Mouse (Mus musculus) lung, adult 2 months (tissue): ENCODE measurements at regions not wholly inside any gene's neighbourhood (a gene's known extent, or its start where the extent isn't known, plus 50 kb on each side); places are given as distances from the start of the nearest gene placed in this dataset.

ENCODE experiments used
- DNase-seq: peaks from one replicate; pipeline ENCODE4 v3.0.0; 2022
- H3K4me1 ChIP-seq: fragments of 200-500 bp; 2 replicates; pipeline ENCODE4 v1.6.1; 2011; ENCODE audit warnings: low read length; ENCODE audit not compliant: control insufficient read depth, insufficient read depth
- H3K4me3 ChIP-seq: fragments of 200-500 bp; replicated peaks from 2 replicates; pipeline ENCODE3; 2011; ENCODE audit warnings: low read depth, mild to moderate bottlenecking, control low read depth, low read length; ENCODE audit errors: extremely low read depth
- CTCF ChIP-seq: fragments of 200-500 bp; IDR thresholded peaks from 2 replicates; pipeline ENCODE4 v1.5.1; 2011; ENCODE audit warnings: mild to moderate bottlenecking, low read length, control low read depth; ENCODE audit not compliant: insufficient read depth
- POLR2A ChIP-seq: fragments of 200-500 bp; IDR thresholded peaks from 2 replicates; pipeline ENCODE4 v1.6.1; 2011; ENCODE audit warnings: low read depth, mild to moderate bottlenecking, control low read depth, low read length, borderline replicate concordance; ENCODE audit errors: extremely low read depth
- WGBS: fragments of 180-500 bp; shearing (Covaris S2); methylation state at CpG from one replicate; pipeline ENCODE4 v1.1.7; 2018; 5-methylcytosine and 5-hydroxymethylcytosine counted together

DNA sequence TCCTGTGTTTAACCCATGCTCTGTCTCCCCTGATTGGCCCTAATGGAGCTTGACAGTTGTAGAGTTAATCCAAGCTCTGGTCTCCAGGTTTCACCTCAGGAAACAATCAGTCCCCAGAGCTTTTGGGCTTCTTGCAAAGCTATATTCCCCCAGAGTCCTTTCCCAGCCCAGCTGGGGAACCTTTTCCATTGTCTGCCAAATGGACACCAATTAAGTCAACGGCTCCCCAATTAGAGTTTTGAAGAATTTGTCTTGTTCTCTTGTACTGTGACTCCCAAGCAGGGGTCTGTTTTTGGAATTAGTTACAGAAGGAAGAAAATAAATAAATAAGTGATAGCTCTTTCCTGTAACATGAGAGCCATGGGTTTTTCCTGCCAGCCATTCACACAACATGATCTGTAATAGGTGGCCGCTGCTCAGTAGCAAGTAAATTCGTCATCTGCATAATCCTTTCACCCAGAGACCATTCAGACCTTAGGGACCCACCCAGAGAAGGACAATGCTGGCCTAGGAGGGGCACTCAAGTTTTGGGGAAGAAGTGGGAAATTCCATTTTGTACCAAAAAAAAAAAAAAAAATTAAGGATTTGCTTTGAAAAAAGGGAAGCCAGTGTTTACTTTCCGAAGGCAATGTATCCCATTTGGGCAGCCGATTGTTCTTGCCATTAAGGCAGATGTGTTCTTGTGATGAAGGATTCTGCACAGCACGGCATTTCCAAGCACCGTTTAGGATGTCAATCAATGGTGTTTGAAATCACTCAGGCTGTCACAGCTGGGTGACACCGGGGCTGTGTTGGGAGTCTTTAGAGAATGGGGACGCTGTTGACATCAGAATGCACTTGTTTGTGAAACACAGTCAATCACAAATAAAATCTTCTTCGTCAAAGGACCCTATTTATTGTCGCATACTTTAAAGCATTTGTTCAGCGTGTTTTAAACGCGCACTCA lies 286.6 kb downstream of the Gm10295 start:
- Histone ChIP-seq H3K4me3 (no peak overlapping the region), H3K4me1 (no peaks in the 10 kb centered on the region)
- 49% methylated on average over 14 of the region's 14 CpGs for WGBS
- TF ChIP-seq CTCF (no peak), POLR2A (no peak)
- no peak for DNase-seq

DNA sequence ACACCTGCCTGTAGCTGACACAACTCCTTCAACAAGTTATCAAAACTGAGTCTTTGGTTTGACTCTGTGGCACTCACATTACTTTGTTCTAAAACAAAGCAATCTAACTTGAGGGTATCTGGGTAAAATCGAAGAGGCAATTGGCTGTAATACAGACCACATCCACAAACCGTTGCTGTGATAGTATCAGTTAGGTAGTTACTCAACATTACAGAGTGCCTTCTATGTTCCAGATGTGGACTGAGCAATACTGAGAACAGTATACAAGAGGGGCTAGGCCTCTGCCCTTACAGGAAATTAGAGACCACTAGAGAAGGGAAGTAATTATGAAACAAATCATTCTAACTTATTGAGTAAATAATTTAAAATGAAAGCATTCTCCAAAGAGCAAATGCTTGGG lies 300.5 kb downstream of the Gm10295 start:
- Histone ChIP-seq H3K4me3 (no peak overlapping the region), H3K4me1 (no peaks in the 10 kb centered on the region)
- 68% methylated on average over 2 of the region's 2 CpGs for WGBS
- TF ChIP-seq CTCF (no peak), POLR2A (no peak)
- DNase-seq: no peak

DNA sequence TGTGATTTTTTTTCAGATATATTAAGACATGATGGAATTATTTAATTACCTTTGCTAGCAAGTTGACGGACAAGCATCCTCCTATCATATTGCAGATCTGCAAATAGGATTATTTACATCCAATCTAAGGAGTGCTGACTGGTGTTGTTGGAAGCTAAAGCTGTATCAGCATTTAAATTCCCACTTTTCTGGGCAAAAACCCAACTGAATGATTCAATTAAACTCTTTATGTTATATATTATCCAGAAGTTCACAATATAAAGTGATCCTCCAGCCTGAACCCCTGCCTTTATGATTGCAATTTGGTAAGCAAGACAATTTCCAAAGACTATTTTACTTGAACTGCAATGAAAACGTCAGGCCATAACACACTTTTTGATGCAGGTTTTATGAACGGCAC lies 304.1 kb downstream of the Gm10295 start:
- no peak for TF ChIP-seq POLR2A
- TF ChIP-seq CTCF: no peak
- H3K4me1 ChIP-seq: no peaks in the 10 kb centered on the region
- DNase-seq: no peak
- no peak overlapping the region for H3K4me3 ChIP-seq
- 82% methylated on average over 3 of the region's 3 CpGs for WGBS

DNA sequence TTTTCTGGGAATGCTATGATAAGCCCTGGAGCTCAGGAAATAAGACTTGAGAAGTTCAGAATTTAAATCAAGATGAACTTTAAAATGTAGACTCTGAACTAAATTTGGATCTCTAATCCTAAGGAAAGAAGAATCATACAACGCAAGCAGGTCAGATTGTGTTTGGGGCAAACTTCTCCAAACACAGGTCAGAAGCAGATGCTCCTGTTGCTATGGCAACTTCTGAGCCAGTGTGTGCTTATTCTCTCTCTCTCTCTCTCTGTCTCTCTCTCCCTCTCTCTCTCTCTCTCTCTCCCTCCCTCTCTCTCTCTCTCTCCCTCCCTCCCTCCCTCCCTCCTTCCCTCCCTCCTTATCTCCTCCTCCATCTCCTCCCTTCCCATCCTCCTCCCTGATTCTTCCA lies 304.7 kb downstream of the Gm10295 start:
- H3K4me3 ChIP-seq: no peak overlapping the region
- WGBS: 86% methylated on average over 1 of the region's 1 CpGs
- no peaks in the 10 kb centered on the region for H3K4me1 ChIP-seq
- TF ChIP-seq POLR2A (no peak), CTCF (no peak)
- DNase-seq: no peak

DNA sequence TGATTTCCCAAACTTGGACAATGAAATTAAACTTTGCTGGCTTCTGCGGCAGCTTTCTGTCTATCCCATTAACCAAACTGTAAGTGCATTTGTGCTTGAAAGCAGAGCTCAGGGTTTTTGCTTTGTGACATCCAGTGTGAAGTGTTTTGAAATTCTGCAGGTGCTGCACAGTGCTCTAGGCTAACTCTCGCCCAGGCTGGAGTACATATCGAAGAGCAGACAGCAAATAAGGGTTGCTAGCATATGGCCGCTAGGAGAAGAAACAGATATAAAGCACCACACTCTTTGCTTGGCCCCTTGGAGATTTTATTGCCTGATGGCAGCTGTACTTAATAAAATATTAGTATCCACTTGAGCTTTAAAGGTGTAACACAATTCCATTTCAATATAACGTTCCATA lies 307.5 kb downstream of the Gm10295 start:
- no peaks in the 10 kb centered on the region for H3K4me1 ChIP-seq
- 83% methylated on average over 5 of the region's 5 CpGs for WGBS
- no peak for DNase-seq
- no peak for TF ChIP-seq POLR2A
- TF ChIP-seq CTCF: no peak
- no peak overlapping the region for H3K4me3 ChIP-seq

DNA sequence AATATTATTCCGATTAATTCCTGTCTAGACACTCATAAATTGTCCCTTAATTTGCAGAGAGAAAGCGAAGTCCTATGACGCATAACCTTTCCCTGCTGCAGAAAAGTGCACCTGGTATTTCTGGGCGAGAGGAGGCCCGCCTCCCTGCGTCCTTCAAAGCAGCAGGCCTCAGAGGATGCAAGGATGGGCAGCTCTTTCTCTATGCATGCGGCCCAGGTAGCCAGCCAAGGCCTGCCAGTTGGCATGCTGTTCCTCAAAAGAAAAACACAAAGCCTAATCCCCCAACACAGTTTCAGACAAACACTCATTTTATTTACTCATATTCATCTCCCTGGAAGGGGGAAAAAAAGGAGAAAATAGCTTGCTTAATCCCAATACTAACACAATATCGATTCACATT lies 308.2 kb downstream of the Gm10295 start:
- no peak for TF ChIP-seq CTCF
- no peak for TF ChIP-seq POLR2A
- whole genome bisulfite sequencing: 88% methylated on average over 8 of the region's 8 CpGs
- no peak for DNase-seq
- no peaks in the 10 kb centered on the region for H3K4me1 ChIP-seq
- no peak overlapping the region for H3K4me3 ChIP-seq

DNA sequence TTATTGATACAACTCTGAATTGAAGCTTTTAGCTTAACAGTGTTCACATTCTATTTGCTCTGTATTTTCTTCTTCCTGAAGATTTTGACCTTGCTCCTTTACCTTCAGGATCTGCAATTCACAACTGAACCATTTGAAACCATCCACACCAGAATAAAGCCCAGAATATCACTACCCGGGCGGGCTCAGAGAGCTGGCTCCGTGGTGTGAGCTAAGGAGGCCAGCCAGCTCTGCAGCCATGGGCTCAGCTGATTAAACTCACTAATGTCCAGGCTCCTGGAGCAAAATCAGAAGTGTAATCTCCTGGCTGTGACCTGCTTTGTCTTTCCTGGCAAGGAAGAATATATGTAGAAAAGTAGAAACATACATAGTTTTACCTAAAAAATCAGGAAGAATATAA lies 309.9 kb downstream of the Gm10295 start:
- WGBS: 82% methylated on average over 3 of the region's 3 CpGs
- no peak for DNase-seq
- TF ChIP-seq POLR2A: no peak
- no peak for TF ChIP-seq CTCF
- no peak overlapping the region for H3K4me3 ChIP-seq
- H3K4me1 ChIP-seq: no peaks in the 10 kb centered on the region

DNA sequence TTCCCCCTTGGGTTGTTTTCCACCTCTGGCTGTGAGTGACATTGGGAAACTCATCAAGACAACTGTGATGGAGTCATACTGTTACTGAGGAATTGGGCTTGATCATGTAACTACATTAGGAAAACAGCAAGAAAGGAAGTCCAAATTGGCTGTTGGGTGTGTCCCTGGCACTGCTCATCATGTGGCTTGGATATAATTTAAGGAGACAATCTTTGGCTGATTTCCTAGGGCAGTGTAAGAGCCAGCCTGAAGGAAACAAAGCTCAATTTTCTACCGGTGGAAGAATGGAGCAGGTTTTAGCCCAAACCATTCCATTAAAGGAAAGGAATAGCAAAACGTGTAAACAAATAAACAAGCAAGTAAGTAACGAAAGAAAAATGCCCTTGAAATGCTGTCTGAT lies 310.4 kb downstream of the Gm10295 start:
- Histone ChIP-seq H3K4me3 (no peak overlapping the region), H3K4me1 (no peaks in the 10 kb centered on the region)
- TF ChIP-seq POLR2A (no peak), CTCF (no peak)
- DNase-seq: no peak
- 52% methylated on average over 3 of the region's 3 CpGs for WGBS

DNA sequence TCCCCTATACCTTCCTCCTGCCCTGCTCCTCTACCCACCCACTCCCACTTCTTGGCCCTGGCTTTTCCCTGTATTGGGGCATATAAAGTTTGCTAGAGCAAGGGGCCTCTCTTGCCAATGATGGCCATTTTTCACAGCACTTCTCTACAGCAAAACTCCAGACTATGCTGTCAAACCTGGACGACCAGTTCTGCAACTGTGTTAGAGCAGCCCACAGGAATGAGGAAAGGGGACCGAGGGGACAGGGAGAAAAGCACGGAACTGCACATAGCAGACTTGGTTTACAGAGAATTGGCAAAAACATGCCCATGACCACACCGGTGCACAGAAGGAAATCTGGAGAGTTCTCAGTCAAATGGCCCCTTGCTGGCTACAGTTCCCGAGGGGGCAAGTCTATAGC lies 312.7 kb downstream of the Gm10295 start:
- TF ChIP-seq POLR2A: no peak
- no peak for TF ChIP-seq CTCF
- H3K4me1 ChIP-seq: no peaks in the 10 kb centered on the region
- no peak overlapping the region for H3K4me3 ChIP-seq
- no peak for DNase-seq
- WGBS: 70% methylated on average over 5 of the region's 5 CpGs

DNA sequence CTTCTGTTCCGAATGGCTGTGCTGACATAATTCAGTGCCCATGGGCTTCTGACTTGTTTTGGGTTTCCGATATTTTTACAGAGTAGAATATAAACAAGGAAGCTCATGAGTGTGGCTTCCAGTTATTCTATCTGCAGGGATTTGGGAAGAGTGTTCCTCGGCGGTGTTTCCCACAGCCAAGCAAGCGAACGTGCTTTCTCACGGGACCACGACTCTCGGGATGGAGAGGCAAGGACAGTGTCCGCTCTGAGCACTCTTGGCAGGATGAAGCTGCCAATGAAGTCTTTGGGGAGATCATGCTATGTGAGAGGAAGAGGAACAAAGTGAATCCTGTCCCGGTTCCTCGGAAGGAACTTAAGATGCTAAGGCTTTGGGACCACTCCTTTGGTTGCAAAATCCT lies 318.2 kb downstream of the Gm10295 start:
- Histone ChIP-seq H3K4me1 (no peaks in the 10 kb centered on the region), H3K4me3 (no peak overlapping the region)
- TF ChIP-seq CTCF: no peak
- TF ChIP-seq POLR2A: no peak
- DNase-seq: no peak
- WGBS: 67% methylated on average over 12 of the region's 12 CpGs
